Mouse (Mus musculus) G1E (cell line): ENCODE results near the gene Kcnc3.

Experiments used
- CTCF ChIP-seq: IDR thresholded peaks from 2 replicates; pipeline ENCODE4 v1.5.1; 2012; ENCODE audit warnings: low read depth, low read length, inconsistent platforms, mixed read lengths
- TAL1 ChIP-seq: conservative IDR thresholded peaks from 2 replicates; pipeline ENCODE4 v1.6.1; 2012; ENCODE audit warnings: low read depth, low read length, inconsistent platforms, mixed read lengths

DNA sequence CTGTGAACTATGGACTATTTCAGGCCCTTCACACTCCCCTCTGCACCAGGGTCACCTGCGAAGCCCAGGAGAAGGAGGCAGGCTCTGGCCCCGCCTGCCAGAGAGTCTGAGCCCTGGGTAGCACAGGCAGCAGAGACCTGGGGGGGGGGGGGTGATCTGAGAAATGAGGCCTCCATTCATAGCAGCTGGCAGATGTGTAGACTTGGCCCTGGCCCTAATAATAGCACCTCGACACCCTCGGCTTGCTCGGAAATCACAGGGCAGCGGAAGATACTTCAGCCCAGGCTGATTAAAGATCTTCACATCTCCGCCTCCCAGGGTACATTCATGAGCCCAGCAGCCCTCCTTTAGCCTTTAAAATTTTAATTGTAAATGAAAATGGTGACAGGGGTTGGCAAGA lies 21.7 kb downstream of the Kcnc3 start:
- TF ChIP-seq CTCF (no peak), TAL1 (no peak)
